Mouse (Mus musculus): ENCODE measurements at regions not wholly inside any gene's neighbourhood (a gene's known extent, or its start where the extent isn't known, plus 50 kb on each side); places are given as distances from the start of the nearest gene placed in this dataset.
"Not testable (repeated sequence)": the region's sequence is repeated elsewhere in the genome, so short reads cannot be mapped to it uniquely, and the experiment has no call there.

DNA sequence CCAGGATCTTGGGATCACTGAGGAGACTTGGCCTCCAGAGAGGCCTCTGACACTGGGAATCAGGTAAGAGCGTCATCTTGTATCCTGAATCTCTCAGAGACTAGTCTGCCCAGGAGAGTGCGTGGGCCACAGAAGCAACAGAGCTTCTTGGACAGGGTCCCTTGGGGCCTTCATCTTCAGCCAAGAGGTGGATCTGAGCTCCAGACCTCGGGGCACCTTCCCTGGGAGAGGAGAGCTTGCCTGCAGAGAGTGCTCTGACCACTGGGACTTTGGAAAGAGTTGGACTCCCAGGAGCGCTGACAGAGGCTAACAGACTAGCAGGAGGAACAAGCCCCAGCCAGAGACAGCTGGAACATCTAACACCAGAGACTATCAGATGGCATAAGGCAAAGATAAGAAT, 73.9 kb upstream of the Gm15319 start:
- DNase-seq (ENCODE audit: extremely low spot score, low spot score), result peak; percentile 8

DNA sequence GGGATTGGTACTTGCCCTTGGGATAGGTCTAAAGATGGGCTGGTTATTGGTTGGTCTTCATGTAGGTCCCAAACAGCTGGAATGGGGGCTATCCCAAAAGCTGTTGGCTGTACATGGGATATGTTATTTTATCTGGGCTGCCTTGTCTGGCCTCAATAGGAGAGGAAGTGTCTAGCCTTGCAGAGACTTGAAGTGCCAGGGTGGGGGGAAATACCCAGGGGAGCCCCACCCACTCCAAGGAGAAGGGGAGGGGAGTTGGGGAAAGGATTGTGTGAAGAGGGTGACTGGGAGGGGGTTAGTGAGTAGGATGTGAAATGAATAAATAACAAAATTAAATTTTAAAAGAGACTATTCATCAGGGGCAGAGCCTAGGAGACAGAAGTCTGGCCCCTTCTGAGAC, 70.2 kb upstream of the Gm15319 start:
- not testable (repeated sequence) for DNase-seq (ENCODE audit: extremely low spot score, low spot score)

DNA sequence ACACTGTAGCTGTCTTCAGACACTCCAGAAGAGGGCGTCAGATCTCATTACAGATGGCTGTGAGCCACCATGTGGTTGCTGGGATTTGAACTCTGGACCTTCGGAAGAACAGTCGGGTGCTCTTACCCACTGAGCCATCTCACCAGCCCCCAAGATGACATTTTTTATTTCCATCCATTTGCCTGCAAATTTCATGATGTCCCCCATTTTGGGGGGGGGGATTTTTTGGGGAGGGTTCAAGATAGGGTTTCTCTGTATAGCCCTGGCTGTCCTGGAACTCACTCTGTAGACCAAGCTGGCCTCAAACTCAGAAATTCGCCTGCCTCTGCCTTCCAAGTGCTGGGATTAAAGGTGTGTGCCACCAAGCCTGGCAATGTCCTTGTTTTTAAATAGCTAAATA, 66.5 kb upstream of the Gm15319 start:
- not testable (repeated sequence) for DNase-seq (ENCODE audit: extremely low spot score, low spot score)

DNA sequence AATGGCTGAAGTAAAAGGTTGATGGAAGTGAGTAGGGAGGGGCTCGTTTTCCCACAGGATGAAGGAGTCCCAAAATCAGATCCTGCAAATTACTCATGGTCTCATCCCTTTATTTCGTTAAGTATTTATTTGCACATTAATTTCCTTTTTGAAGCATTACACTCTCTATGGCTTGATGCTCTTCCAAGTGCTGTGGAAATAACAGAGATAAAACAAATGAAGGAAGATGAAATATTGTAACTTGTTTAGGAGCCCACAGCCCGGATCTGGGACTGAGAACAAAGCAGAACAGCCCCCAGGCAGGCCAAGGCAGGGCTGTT, 61.9 kb upstream of the Gm15319 start:
- peak; percentile 12 for DNase-seq (ENCODE audit: extremely low spot score, low spot score)

DNA sequence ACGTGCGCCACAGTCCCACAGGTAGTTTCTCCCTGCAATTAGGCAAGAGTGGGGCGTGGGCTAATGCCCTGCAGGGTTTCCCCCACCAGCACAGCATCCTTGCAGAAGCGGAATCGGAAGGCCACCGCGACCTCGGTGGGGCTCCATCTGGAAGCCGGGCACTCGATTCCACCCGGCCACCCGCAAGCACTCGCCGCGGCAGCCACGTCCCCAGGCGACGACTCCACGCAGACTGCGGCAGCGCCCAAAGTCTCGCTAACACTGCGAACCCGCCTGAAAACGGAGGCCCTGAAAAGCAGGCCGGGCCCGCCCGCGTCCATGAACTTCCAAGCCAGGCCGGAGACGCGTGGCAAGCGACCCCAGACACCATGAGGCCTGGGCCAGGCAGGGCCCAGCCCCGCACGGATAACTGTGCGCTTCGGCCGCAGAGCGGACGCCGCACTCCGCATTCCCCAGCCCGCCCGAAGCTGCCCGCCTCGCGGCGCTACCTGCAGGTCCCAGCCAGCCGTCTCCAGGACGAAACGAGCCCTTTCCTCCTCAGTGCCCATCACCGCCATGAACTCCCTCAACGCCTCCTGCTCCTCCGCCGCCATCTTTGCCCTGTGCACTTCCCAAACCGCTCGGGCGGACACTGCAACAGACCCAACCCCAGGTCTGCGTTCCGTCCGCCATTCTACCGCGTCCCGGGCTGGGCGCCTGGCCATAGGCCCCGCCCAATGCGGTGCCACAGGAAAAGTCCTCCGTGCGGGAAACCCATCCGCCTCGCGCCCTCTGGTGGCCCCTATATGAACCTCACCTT, 61.3 kb upstream of the Gm15319 start:
- peak; percentile 96 for DNase-seq (ENCODE audit: extremely low spot score, low spot score)

DNA sequence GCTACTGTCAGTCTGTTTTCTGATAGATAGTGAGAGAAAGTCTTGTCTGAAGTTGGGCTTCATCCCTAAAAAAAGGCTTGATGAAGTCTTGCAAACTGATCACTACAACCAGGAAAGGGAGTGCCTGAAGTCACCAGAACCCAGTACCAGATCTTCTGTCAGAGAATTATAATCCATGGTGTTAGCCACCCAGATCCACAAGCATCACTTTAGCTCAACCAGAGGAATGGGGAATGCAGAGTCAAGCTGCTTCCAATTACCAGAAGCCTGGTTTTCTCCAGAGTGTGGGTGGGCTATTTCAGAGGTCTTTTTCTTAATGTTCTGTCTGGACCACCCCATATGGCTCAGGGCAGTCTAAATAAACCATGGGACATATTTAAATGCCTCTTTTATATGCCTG, 57.8 kb upstream of the Gm15319 start:
- not testable (repeated sequence) for DNase-seq (ENCODE audit: extremely low spot score, low spot score)
